Mouse (Mus musculus) limb, embryonic 12.5 days (tissue): ENCODE measurements around the gene Bdh2. TPM values are rescaled to one million over a fixed set of nuclear protein-coding genes. Genes with fewer than 3 reads are reported as not detected.

Experiments
- ATAC-seq: fragments of 200-750 bp; cut with Nextera tagmentation; 2 replicates; pipeline ENCODE4 v1.8.0; 2017; ENCODE audit warnings: low read depth, moderate TSS enrichment; ENCODE audit not compliant: insufficient number of reproducible peaks, insufficient read depth, low FRiP score, low TSS enrichment
- H3K27ac ChIP-seq: fragments of 300-500 bp; sonication (generic); 2 replicates; pipeline ENCODE4 v1.5.1; 2016; ENCODE audit warnings: mild to moderate bottlenecking, moderate library complexity
- H3K27me3 ChIP-seq: fragments of 300-500 bp; sonication (generic); 2 replicates; pipeline ENCODE4 v1.6.1; 2016; ENCODE audit warnings: mild to moderate bottlenecking, moderate library complexity
- H3K36me3 ChIP-seq: fragments of 300-500 bp; sonication (generic); 2 replicates; pipeline ENCODE4 v1.6.1; 2016; ENCODE audit warnings: mild to moderate bottlenecking, moderate library complexity
- H3K4me1 ChIP-seq: fragments of 300-500 bp; sonication (generic); replicated peaks from 2 replicates; pipeline ENCODE4 v1.6.1; 2016
- H3K4me2 ChIP-seq: fragments of 300-500 bp; sonication (generic); 2 replicates; pipeline ENCODE4 v1.6.1; 2016; ENCODE audit warnings: mild to moderate bottlenecking, moderate library complexity
- H3K4me3 ChIP-seq: fragments of 300-500 bp; sonication (generic); replicated peaks from 2 replicates; pipeline ENCODE4 v1.5.1; 2016; ENCODE audit warnings: mild to moderate bottlenecking
- H3K9ac ChIP-seq: fragments of 300-500 bp; sonication (generic); replicated peaks from 2 replicates; pipeline ENCODE4 v1.6.1; 2016; ENCODE audit warnings: mild to moderate bottlenecking, moderate library complexity
- H3K9me3 ChIP-seq: fragments of 300-500 bp; sonication (generic); 2 replicates; pipeline ENCODE4 v1.6.1; 2016; ENCODE audit warnings: mild to moderate bottlenecking, moderate library complexity
- WGBS: fragments of 180-500 bp; shearing (Covaris S2); methylation state at CpG from one replicate; pipeline ENCODE4 v1.1.7; 2016; 5-methylcytosine and 5-hydroxymethylcytosine counted together
- polyA plus RNA-seq: library from polyadenylated mRNA; unstranded; fragments of >200 nt; fragmentation: Nextera tagmentation; extraction: Ambion mirVana; gene quantifications from 2 replicates; pipeline ENCODE4 v1.2.1, GENCODE M21; 2016

Gene Bdh2
- polyA plus RNA-seq, 1 experiment from 2014 or later = 13.4 TPM

DNA sequence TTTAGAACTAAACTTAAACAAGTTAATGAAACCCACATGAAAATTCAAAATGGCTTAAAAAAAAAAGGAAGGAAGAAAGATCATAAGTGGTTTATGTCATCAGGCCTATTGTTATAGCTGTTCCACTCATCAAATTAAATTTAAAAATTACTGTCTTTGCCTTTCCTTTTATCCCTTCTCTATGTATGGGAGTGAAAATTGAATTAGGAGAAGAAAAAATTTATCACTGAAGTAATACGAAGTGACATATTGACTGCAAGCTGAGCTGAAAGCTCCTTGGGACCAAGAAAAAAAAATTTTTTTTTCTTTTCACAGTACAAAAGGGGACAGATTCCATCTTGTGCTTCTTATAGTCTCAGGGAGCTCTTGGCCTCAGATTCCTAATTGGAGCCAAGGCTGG, 14.5 kb downstream of the Bdh2 start:
- no peaks in the 10 kb centered on the region for H3K4me1 ChIP-seq
- H3K36me3 ChIP-seq = no peaks in the 10 kb centered on the region
- no peak overlapping the region for H3K27ac ChIP-seq
- H3K4me2 ChIP-seq = no peak overlapping the region
- no peaks in the 10 kb centered on the region for H3K9me3 ChIP-seq
- ATAC-seq = no peak
- H3K27me3 ChIP-seq = no peaks in the 10 kb centered on the region
- 85% methylated on average over 1 of the region's 1 CpGs for WGBS
- no peak overlapping the region for H3K4me3 ChIP-seq
- H3K9ac ChIP-seq = no peak overlapping the region

DNA sequence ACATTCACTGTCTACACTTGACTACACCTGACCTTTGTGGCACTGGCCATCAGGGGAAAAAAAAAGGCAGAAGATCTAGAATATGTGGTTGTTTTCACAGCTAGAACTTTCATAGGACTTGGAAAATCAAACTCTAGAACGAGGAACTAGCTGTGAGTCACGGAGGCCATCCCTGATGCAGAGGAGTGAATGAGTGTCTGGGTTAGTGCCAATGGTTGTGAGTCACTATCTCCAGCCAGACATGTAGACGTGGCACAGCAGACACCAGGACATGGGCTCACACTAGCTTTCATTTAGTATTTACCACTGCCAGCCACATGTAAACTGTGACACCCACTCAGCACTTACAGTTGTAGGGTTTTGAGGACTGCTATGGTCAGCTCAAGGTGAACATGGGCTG, 17.5 kb downstream of the Bdh2 start:
- Histone ChIP-seq H3K4me1 (no peaks in the 10 kb centered on the region), H3K4me2 (no peak overlapping the region), H3K9me3 (no peaks in the 10 kb centered on the region), H3K9ac (no peak overlapping the region), H3K27ac (no peak overlapping the region), H3K4me3 (no peak overlapping the region), H3K27me3 (no peaks in the 10 kb centered on the region), H3K36me3 (no peaks in the 10 kb centered on the region)
- WGBS = 95% methylated on average over 3 of the region's 3 CpGs
- no peak for ATAC-seq

DNA sequence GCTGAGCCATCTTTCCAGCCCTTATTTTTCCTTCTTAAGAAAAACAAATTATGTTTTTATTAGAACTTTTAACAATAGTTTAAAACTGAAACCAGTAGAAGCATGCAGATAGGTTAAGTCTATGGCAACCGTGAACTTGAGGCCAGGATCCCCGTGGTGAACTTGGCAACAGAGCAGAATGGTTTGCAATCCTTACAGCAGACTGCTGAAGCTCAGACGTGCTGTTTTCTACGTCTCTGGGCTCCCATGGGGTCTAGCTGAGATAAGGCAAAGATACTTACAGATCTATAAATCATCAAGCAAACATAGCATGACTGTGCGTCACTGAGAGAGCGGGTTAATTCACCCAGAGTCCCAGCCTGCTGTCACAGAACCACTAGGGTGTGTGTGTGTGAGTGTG, 19.1 kb downstream of the Bdh2 start:
- WGBS = 77% methylated on average over 6 of the region's 6 CpGs
- H3K4me3 ChIP-seq = no peak overlapping the region
- ATAC-seq = no peak
- H3K27me3 ChIP-seq = no peaks in the 10 kb centered on the region
- H3K36me3 ChIP-seq = no peaks in the 10 kb centered on the region
- no peaks in the 10 kb centered on the region for H3K9me3 ChIP-seq
- no peak overlapping the region for H3K4me2 ChIP-seq
- no peak overlapping the region for H3K27ac ChIP-seq
- no peaks in the 10 kb centered on the region for H3K4me1 ChIP-seq
- H3K9ac ChIP-seq = no peak overlapping the region

DNA sequence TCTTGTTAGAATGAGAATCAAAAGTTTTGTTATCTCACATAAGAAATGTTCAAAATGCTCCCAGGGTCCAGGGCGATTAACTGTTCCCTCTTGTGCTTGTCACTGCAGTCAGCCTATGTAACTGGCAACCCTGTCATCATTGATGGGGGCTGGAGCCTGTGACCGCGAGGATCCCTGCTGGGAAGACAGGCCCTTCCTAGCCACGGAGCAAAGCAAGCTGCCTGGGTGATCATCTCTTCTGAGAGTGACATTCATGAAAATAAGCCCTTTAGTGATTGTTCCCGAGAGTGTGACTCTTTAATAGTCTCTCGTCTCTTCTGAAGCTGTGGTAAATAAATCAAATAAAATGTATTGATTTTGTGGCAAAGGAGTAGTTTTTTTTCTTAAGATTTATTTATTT, 23.0 kb downstream of the Bdh2 start:
- ATAC-seq = no peak
- Histone ChIP-seq H3K4me1 (peaks cover 5% of the 10 kb centered on the region; the same call in 1 of the 2 replicates), H3K4me3 (no peak overlapping the region), H3K27ac (no peak overlapping the region), H3K9ac (no peak overlapping the region), H3K9me3 (no peaks in the 10 kb centered on the region), H3K27me3 (no peaks in the 10 kb centered on the region), H3K4me2 (no peak overlapping the region), H3K36me3 (no peaks in the 10 kb centered on the region)
- WGBS = 28% methylated on average over 6 of the region's 6 CpGs

DNA sequence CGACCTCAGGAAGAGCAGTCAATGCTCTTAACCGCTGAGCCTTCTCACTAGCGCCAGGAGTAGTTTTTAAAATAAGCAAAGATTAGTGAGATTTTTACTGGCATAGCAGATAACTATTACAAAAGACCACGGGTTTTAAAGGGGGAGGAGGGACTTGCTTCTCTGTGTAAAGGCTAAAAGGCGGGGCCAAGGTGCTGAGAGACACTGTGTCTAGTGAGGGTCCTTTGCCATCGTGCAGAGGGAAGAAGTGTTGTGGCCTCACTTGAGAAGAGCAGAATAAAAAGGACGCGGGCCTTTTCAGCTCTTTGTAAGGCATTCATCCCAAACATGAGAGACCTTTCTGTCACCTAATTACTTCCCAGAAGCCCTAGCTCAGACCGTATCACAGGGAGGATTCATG, 23.5 kb downstream of the Bdh2 start:
- no peaks in the 10 kb centered on the region for H3K36me3 ChIP-seq
- no peak for ATAC-seq
- no peak overlapping the region for H3K4me2 ChIP-seq
- 34% methylated on average over 9 of the region's 9 CpGs for WGBS
- H3K4me3 ChIP-seq = no peak overlapping the region
- H3K9ac ChIP-seq = no peak overlapping the region
- no peaks in the 10 kb centered on the region for H3K9me3 ChIP-seq
- peaks cover 5% of the 10 kb centered on the region; the same call in 1 of the 2 replicates for H3K4me1 ChIP-seq
- no peaks in the 10 kb centered on the region for H3K27me3 ChIP-seq
- H3K27ac ChIP-seq = no peak overlapping the region

DNA sequence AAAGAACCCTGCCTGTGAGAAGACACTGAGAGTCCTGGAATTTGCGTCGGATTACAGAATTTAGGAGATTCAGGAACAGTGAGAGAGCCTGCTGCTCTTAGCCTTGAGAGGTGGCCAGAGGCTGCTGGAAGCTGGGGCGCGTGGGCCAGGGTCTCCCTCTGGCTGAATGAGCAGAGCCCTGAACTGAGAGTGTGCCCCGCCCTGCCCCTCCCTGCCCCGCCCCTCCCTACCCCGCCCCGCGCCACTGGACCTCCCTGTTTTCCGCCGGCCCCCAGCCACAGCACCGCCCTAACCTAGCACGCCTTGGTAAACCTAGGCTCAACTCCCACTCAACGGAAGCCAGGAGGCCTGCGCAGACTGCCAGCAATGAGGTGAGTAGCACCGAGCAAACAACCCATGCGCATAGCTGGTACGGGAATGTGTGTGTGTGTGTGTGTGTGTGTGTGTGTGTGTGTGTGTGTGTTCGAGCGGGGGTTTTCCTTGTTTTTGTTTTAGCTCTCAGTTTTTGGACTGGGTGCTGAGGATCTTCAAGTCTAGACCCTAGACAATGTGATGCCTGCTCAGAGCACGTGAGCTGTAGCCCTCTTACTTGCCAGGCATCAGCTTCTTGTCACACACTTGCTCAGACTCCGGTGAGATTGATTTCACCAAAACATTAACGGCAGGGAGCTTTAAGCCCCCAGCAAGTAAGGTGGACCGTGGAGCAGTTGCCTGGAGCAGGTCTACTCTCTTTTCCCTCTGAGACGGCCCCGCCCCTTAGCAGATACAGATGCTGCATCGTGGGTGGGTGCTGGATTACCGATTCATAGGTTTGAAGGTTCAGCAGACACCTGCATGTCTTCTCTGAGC, 26.6 kb downstream of the Bdh2 start, which contains the start of gene Slc9b2:
TSS of gene Slc9b2 (plus strand) at position 290 of the 849 bp plus-strand sequence.
- Histone ChIP-seq H3K4me3 (peak within 1 kb of the TSS; percentile 41), H3K4me2 (peak within 1 kb of the TSS; percentile 69), H3K9ac (peak within 1 kb of the TSS; percentile 45), H3K9me3 (no peaks in the 10 kb centered on the region), H3K27ac (no peak within 1 kb of the TSS), H3K36me3 (no peaks in the 10 kb centered on the region), H3K4me1 (peaks cover 5% of the 10 kb centered on the region; the same call in 1 of the 2 replicates), H3K27me3 (no peaks in the 10 kb centered on the region)
- peak; percentile 94 for ATAC-seq
- 11% methylated on average over 28 of the region's 28 CpGs for WGBS

DNA sequence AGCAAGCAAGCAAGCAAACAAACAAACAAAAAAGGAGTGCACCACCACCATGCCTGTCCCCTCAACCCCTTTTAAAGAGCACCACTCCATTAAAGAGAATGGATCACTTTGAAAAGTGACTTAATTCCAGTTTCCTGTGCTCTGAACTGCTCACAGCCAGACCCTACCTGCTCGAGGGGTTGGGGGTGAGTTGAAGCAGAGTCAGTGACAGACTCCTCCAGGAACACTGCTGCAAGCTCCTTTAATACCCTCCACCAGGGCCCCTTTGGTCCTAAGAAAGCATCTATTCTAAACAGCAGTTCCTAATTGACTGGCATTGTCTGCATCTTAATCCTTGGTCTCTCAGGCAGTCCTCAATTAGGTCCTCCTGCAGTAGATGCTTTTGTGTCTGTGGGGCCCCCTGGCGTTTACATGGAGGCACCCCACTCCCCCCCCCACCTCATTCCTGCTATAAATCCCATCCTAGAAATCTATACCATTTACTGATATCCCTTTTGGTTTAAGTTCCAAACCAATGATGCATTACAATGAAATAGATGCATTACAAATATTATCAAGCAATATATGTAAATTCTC, 32.0 kb downstream of the Bdh2 start:
- H3K9ac ChIP-seq = no peak overlapping the region
- H3K4me2 ChIP-seq = no peak overlapping the region
- H3K36me3 ChIP-seq = no peaks in the 10 kb centered on the region
- H3K4me3 ChIP-seq = no peak overlapping the region
- no peak overlapping the region for H3K27ac ChIP-seq
- no peaks in the 10 kb centered on the region for H3K27me3 ChIP-seq
- ATAC-seq = no peak
- peaks cover 6% of the 10 kb centered on the region; the same call in 1 of the 2 replicates for H3K9me3 ChIP-seq
- WGBS = 34% methylated on average over 2 of the region's 2 CpGs
- peaks cover 6% of the 10 kb centered on the region; the same call in 1 of the 2 replicates for H3K4me1 ChIP-seq

DNA sequence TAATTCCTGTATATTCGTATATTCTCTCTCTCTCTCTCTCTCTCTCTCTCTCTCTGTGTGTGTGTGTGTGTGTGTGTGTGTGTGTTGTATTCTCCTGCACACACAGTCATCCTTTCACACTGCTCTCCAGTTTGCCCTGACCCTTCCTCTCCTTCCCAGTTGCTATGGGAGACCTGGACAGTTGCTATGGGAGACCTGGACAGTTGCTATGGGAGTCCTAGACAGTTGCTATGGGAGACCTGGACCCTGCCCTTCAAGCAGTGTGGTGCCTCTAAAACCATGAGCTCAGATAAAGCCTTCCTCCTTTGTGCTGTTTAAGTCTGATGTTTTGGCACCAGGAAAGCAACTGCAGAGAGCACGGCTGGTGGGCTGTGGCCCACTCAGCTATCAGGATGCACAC, 32.7 kb downstream of the Bdh2 start:
- Histone ChIP-seq H3K27ac (no peak overlapping the region), H3K4me1 (peaks cover 3% of the 10 kb centered on the region; the same call in 1 of the 2 replicates), H3K9me3 (peaks cover 6% of the 10 kb centered on the region; the same call in 1 of the 2 replicates), H3K4me3 (no peak overlapping the region), H3K27me3 (no peaks in the 10 kb centered on the region), H3K36me3 (no peaks in the 10 kb centered on the region), H3K4me2 (no peak overlapping the region), H3K9ac (no peak overlapping the region)
- 79% methylated on average over 2 of the region's 2 CpGs for WGBS
- no peak for ATAC-seq

DNA sequence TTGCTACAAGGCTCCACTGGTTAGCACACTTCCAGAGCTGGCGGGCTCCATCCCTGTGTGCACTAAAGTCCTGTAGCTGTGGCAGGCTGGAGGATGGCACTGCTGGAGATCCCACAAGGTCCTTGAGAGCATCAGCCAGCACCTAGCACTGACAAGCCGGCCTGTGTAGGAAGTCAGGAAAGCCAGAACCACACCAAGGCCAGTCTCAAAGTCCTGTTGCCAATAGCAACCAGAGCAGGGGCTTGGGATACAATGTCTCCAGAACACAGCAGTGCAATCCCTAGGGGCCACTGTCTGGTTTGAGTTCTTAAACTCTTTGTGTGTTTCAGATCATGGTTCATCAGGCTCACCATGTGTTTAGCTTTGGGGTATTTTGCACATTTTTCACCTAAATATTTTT, 33.8 kb downstream of the Bdh2 start:
- Histone ChIP-seq H3K27ac (no peak overlapping the region), H3K27me3 (no peaks in the 10 kb centered on the region), H3K4me2 (no peak overlapping the region), H3K4me3 (no peak overlapping the region), H3K9me3 (peaks cover 6% of the 10 kb centered on the region; the same call in 1 of the 2 replicates), H3K9ac (no peak overlapping the region), H3K36me3 (no peaks in the 10 kb centered on the region), H3K4me1 (peaks cover 3% of the 10 kb centered on the region; the same call in 1 of the 2 replicates)
- ATAC-seq = no peak
- 71% methylated on average over 2 of the region's 2 CpGs for WGBS

DNA sequence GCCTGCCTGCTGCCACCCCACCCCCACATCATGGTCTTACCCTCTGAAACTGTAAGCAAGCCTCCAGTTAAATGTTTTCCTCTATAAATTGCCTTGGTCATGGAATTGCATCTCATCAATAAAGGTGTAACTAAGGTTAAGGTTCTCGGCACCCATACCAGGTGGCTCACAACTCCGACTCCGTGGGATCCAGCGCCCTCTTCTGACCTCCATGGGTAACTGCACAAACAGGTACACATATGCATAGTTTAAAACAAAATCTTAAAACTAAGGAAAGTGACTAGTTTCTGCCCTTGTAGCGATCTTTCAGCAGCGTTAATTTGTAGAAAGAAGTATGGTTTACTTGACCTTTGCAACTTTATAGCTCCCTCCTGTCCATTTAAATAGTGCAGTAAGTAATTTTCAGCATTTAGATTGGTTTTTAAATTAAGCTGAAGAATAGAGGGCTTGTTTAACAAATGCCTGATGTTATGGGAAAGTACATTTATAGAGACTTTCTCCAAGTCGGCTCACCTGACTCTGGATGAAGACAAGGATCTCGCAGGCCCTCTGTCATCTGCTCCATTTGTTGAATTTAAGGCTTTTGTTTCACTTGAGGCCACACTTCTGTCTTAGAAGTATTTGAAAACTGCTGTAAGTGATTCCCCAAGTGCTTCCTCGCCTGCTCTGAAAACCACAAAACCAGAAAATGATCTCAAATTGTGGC, 34.9 kb downstream of the Bdh2 start:
- Histone ChIP-seq H3K4me3 (no peak overlapping the region), H3K4me1 (peaks cover 3% of the 10 kb centered on the region; the same call in 1 of the 2 replicates), H3K4me2 (no peak overlapping the region), H3K9ac (no peak overlapping the region), H3K27me3 (no peaks in the 10 kb centered on the region), H3K36me3 (no peaks in the 10 kb centered on the region), H3K27ac (no peak overlapping the region), H3K9me3 (peaks cover 6% of the 10 kb centered on the region; the same call in 1 of the 2 replicates)
- ATAC-seq = no peak
- WGBS = 79% methylated on average over 9 of the region's 9 CpGs

DNA sequence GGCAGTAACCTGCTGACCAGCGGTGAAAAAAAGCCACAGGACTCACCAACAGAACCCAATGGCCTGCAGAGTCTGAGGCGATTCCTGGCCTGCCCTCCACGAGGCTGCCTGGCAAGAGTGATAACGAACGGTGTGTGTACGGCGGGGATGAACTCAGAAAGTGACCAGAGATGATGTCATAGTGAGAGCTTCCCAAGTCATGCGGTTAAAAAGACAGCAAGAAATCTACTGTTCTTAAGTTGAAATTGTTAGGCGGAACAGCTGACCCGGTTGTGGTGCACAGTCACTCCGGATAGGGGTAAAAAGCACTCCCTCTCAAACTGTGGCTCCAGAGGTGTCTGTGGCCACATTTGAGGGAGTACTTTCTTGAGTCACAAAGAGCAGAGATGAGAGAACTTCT, 37.3 kb downstream of the Bdh2 start:
- no peak overlapping the region for H3K4me3 ChIP-seq
- H3K4me2 ChIP-seq = no peak overlapping the region
- no peak for ATAC-seq
- peaks cover 6% of the 10 kb centered on the region; the same call in 1 of the 2 replicates for H3K9me3 ChIP-seq
- no peak overlapping the region for H3K9ac ChIP-seq
- H3K36me3 ChIP-seq = no peaks in the 10 kb centered on the region
- 87% methylated on average over 11 of the region's 11 CpGs for WGBS
- H3K4me1 ChIP-seq = peaks cover 3% of the 10 kb centered on the region; the same call in 1 of the 2 replicates
- no peak overlapping the region for H3K27ac ChIP-seq
- H3K27me3 ChIP-seq = no peaks in the 10 kb centered on the region
